Mouse (Mus musculus) embryonic fibroblast, embryonic 13.5 days (primary cell): ENCODE measurements around the gene Gpr180.

Experiments used
- CTCF ChIP-seq: IDR thresholded peaks from 2 replicates; pipeline ENCODE4 v1.5.1; 2011; ENCODE audit warnings: mild to moderate bottlenecking, control low read depth, low read length, moderate library complexity, borderline replicate concordance; ENCODE audit not compliant: insufficient read depth
- POLR2A ChIP-seq: IDR thresholded peaks from 2 replicates; pipeline ENCODE4 v1.6.1; 2011; ENCODE audit warnings: low read depth, mild to moderate bottlenecking, control low read depth, low read length, moderate library complexity

GRCm38 (mm10) chr14:118200731-118201130 is 63.8 kb downstream of the Gpr180 start:
- TF ChIP-seq CTCF = no peak
- TF ChIP-seq POLR2A = no peak
